Mouse (Mus musculus) kidney, postnatal 25 days (tissue): ENCODE data around the gene Gm11554.
"Not testable (repeated sequence)": the region's sequence is repeated elsewhere in the genome, so short reads cannot be mapped to it uniquely, and the experiment has no call there.

Source experiments
- DNase-seq, 2 experiments: peaks; one replicate each; pipeline ENCODE4 v3.0.0; 2021; ENCODE audit warnings: mixed read lengths in 2 of 2

The Gm11554 gene

DNA sequence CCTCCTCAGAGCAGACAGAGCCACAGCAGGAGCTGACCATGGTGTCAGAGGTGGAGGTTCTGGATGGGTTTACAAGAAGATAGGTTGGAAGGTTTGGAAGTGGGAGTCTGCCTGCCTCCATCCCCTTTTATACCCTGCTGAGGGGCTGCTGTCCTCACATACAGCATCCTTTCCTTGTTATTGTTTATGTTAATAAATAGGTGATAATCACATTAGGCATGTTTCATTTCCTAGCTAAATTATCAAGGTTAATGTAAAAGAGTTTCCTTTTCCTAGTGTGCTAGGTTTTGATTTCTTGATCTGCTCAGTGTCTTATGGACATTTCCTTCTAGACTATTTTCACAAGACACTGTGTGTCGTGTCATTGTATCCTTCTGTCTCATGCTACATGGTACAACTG, at the start of gene Gm11554:
Gene Gm11554, minus strand, starts transcription at position 101 of the 400 bp plus-strand sequence.
- not testable (repeated sequence) for DNase-seq

GRCm38 (mm10) chr11:99851508-99851907, 47.3 kb upstream of the Gm11554 start, which contains the start of gene Krtap4-16:
Gene Krtap4-16, minus strand, starts transcription at chr11:99851608.
- no peak for DNase-seq

GRCm38 (mm10) chr11:99846746-99847145, 42.5 kb upstream of the Gm11554 start:
- DNase-seq = no peak

- no peak for DNase-seq
Observed at GRCm38 (mm10) chr11:99842185-99842584, 37.9 kb upstream of the Gm11554 start.

DNA sequence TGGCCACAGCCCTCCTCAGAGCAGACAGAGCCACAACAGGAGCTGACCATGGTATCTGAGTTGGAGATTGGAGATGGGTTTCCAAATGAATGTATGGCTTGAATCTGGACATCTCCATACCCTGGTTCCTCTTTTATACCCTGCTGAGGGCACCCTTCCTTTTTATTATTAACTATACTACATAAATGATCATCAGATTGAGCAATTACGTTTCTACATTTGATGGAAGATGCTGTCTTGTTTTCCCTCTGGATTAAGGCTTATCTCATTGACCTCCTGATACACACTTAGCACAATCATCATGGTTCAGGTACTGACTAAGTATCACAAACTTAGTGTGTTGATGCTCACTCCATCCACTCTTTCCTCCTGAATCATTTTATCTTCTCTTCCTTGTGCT, 33.7 kb upstream of the Gm11554 start, which contains the start of gene 2300003K06Rik:
Gene 2300003K06Rik, minus strand, starts transcription at position 101 of the 400 bp plus-strand sequence.
- DNase-seq = no peak

GRCm38 (mm10) chr11:99815566-99815965, 11.3 kb upstream of the Gm11554 start, which contains the start of gene Gm11564:
Gene Gm11564, minus strand, starts transcription at chr11:99815666.
- not testable (repeated sequence) for DNase-seq

- not testable (repeated sequence) for DNase-seq
Observed at GRCm38 (mm10) chr11:99809792-99810191, 5.5 kb upstream of the Gm11554 start, which contains the start of gene Krtap4-13. Gene Krtap4-13, minus strand, starts transcription at chr11:99809892.

DNA sequence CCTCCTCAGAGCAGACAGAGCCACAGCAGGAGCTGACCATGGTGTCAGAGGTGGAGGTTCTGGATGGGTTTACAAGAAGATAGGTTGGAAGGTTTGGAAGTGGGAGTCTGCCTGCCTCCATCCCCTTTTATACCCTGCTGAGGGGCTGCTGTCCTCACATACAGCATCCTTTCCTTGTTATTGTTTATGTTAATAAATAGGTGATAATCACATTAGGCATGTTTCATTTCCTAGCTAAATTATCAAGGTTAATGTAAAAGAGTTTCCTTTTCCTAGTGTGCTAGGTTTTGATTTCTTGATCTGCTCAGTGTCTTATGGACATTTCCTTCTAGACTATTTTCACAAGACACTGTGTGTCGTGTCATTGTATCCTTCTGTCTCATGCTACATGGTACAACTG, 5.4 kb downstream of the Gm11554 start, which contains the start of gene Gm11569:
Gene Gm11569, minus strand, starts transcription at position 101 of the 400 bp plus-strand sequence.
- not testable (repeated sequence) for DNase-seq

DNA sequence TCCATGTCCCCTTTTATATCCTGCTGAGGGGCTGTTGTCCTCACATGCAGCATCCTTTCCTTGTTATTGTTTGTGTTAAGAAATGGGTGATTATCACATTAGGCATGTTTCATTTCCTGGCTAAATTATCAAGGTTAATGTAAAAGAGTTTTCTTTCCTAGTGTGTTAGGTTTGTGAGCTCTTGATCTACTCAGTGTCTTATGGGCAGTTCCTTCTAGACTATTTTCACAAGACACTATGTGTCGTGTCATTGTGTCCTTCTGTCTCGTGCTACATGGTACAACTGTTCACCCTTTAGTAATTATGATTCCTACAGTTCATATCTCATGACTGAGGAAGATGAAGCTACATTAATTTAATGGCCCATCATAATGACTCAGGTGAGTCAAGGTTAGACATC, 10.9 kb downstream of the Gm11554 start, which contains the start of gene Gm11596:
Gene Gm11596, minus strand, starts transcription at position 101 of the 400 bp plus-strand sequence.
- DNase-seq = no peak

- not testable (repeated sequence) for DNase-seq
Observed at GRCm38 (mm10) chr11:99784900-99785299, 19.3 kb downstream of the Gm11554 start, which contains the start of gene Krtap4-9. Gene Krtap4-9, plus strand, starts transcription at chr11:99785200.

DNA sequence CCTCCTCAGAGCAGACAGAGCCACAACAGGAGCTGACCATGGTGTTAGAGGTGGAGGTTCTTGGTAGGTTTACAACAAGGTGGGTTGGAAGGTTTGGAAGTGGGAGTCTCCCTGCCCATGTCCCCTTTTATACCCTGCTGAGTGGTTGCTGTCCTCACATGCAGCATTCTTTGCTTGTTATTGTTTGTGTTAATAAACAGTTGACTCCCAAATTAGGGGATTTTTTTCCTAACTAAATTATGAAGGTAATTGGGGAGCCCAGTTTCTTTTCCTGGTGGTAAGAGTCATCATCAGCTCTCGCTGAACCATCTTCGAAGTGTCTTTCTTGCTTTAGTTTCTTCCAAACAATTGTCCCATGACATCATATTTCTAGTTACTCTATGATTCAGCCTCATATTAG, 23.6 kb downstream of the Gm11554 start, which contains the start of gene Krtap4-8:
Gene Krtap4-8, minus strand, starts transcription at position 101 of the 400 bp plus-strand sequence.
- DNase-seq = no peak

- DNase-seq = no peak
Observed at GRCm38 (mm10) chr11:99778401-99778800, 25.8 kb downstream of the Gm11554 start.

GRCm38 (mm10) chr11:99772813-99773212, 31.4 kb downstream of the Gm11554 start, which contains the start of gene Gm11595:
Gene Gm11595, minus strand, starts transcription at chr11:99772913.
- DNase-seq = not testable (repeated sequence)

DNA sequence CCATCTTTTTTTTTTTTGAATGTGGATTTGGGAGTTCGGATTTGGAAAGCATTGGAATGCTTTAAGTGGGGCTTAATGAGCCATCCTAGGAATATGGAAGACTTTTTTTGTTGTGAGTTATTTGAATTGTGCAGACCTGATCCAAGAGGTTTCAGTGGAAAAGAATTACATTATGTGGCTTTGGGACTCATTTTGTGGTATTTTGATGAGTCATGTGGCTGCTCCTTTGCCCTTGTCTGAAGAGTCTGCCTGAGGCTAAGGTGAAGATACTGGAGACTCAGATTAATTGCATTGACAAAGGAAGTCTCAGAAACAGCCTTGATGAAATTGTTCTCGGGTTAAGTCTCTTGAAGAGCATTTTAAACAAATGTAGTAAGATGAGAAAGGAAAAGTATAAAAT, 35.8 kb downstream of the Gm11554 start:
- no peak for DNase-seq

GRCm38 (mm10) chr11:99758877-99759276, 45.4 kb downstream of the Gm11554 start:
- no peak for DNase-seq
